Mouse (Mus musculus) embryonic facial prominence, embryonic 14.5 days (tissue): Measurements from ENCODE around the gene Krt19. TPM values are rescaled to one million over a fixed set of nuclear protein-coding genes. Genes with fewer than 3 reads are reported as not detected.

ENCODE experiments used
- ATAC-seq: fragments of 200-750 bp; cut with Nextera tagmentation; 2 replicates; pipeline ENCODE4 v1.8.0; 2017; ENCODE audit warnings: low read depth, moderate number of reproducible peaks, moderate TSS enrichment
- DNase-seq: peaks from one replicate; pipeline ENCODE4 v3.0.0-alpha.2; 2015; ENCODE audit warnings: low spot score
- H3K27ac ChIP-seq: fragments of 300-500 bp; sonication (generic); replicated peaks from 2 replicates; pipeline ENCODE4 v1.5.1; 2014; ENCODE audit warnings: low read depth, mild to moderate bottlenecking, low read length, moderate library complexity
- H3K27me3 ChIP-seq: fragments of 300-500 bp; sonication (generic); replicated peaks from 2 replicates; pipeline ENCODE4 v1.6.1; 2014; ENCODE audit warnings: low read length; ENCODE audit not compliant: control insufficient read depth, insufficient read depth
- H3K36me3 ChIP-seq: fragments of 300-500 bp; sonication (generic); 2 replicates; pipeline ENCODE4 v1.6.1; 2014; ENCODE audit warnings: low read length, mixed read lengths; ENCODE audit not compliant: control insufficient read depth, insufficient read depth
- H3K4me1 ChIP-seq: fragments of 300-500 bp; sonication (generic); 2 replicates; pipeline ENCODE4 v1.6.1; 2014; ENCODE audit warnings: antibody characterized with exemption, low read length; ENCODE audit not compliant: control insufficient read depth, insufficient read depth
- H3K4me2 ChIP-seq: fragments of 300-500 bp; sonication (generic); 2 replicates; pipeline ENCODE4 v1.6.1; 2014; ENCODE audit warnings: low read depth, mild to moderate bottlenecking, low read length, moderate library complexity, mixed read lengths
- H3K4me3 ChIP-seq: fragments of 300-500 bp; sonication (generic); 2 replicates; pipeline ENCODE4 v1.5.1; 2014; ENCODE audit warnings: low read depth, mild to moderate bottlenecking, low read length
- H3K9ac ChIP-seq: fragments of 300-500 bp; sonication (generic); 2 replicates; pipeline ENCODE4 v1.6.1; 2014; ENCODE audit warnings: low read depth, mild to moderate bottlenecking, low read length, moderate library complexity, mixed read lengths
- H3K9me3 ChIP-seq: fragments of 300-500 bp; sonication (generic); 2 replicates; pipeline ENCODE4 v1.6.1; 2016; ENCODE audit warnings: low read length; ENCODE audit not compliant: control insufficient read depth
- WGBS: fragments of 180-500 bp; shearing (Covaris S2); extraction: QIAGEN DNeasy Blood & Tissue Kit; methylation state at CpG from one replicate; pipeline ENCODE4 v1.1.7; 2014; 5-methylcytosine and 5-hydroxymethylcytosine counted together
- polyA plus RNA-seq: library from polyadenylated mRNA; unstranded; fragments of >200 nt; fragmentation: Nextera tagmentation; extraction: Ambion mirVana; gene quantifications from 2 replicates; pipeline ENCODE4 v1.2.1, GENCODE M21; 2014

The Krt19 gene
- polyA plus RNA-seq, 1 experiment from 2014 or later, result 120 TPM

GRCm38 (mm10) chr11:100145858-100146560 lies 2.5 kb downstream of the Krt19 start:
- ATAC-seq (no peak), DNase-seq (peak; percentile 47)
- 3% methylated on average over 11 of the region's 13 CpGs for WGBS
- peak overlapping the region; percentile 17 for H3K9ac ChIP-seq
- H3K9me3 ChIP-seq, result no peaks in the 10 kb centered on the region
- H3K36me3 ChIP-seq, result no peaks in the 10 kb centered on the region
- peak overlapping the region; percentile 52 for H3K4me2 ChIP-seq
- H3K27ac ChIP-seq, result no peak overlapping the region
- H3K4me3 ChIP-seq, result peak overlapping the region; percentile 27
- peaks cover 29% of the 10 kb centered on the region for H3K27me3 ChIP-seq
- 0 out of 2 replicates have a peak, but pooled peaks cover 4% of the 10 kb centered on the region for H3K4me1 ChIP-seq

- H3K36me3 ChIP-seq, result no peaks in the 10 kb centered on the region
- H3K27me3 ChIP-seq, result peaks cover 29% of the 10 kb centered on the region
- H3K9ac ChIP-seq, result peak overlapping the region; percentile 17; the same call in 1 of the 2 replicates
- H3K4me3 ChIP-seq, result peak overlapping the region; percentile 27
- no peaks in the 10 kb centered on the region for H3K9me3 ChIP-seq
- ATAC-seq, result no peak
- H3K4me1 ChIP-seq, result 0 out of 2 replicates have a peak, but pooled peaks cover 4% of the 10 kb centered on the region
- WGBS, result 1% methylated on average over 18 of the region's 20 CpGs
- peak overlapping the region; percentile 52 for H3K4me2 ChIP-seq
- no peak overlapping the region for H3K27ac ChIP-seq
- DNase-seq, result no peak
These were observed 3.4 kb downstream of the Krt19 start for GRCm38 (mm10) chr11:100145104-100145503.

- peaks cover 23% of the 10 kb centered on the region for H3K27me3 ChIP-seq
- no peak overlapping the region for H3K4me2 ChIP-seq
- no peak for ATAC-seq
- DNase-seq, result no peak
- H3K36me3 ChIP-seq, result no peaks in the 10 kb centered on the region
- no peak overlapping the region for H3K27ac ChIP-seq
- H3K4me1 ChIP-seq, result peaks cover 4% of the 10 kb centered on the region; the same call in 1 of the 2 replicates
- H3K9ac ChIP-seq, result no peak overlapping the region
- no peaks in the 10 kb centered on the region for H3K9me3 ChIP-seq
- no peak overlapping the region for H3K4me3 ChIP-seq
- 81% methylated on average over 21 of the region's 21 CpGs for WGBS
These were observed 7.5 kb downstream of the Krt19 start for GRCm38 (mm10) chr11:100140966-100141365.

GRCm38 (mm10) chr11:100139391-100139790 lies 9.1 kb downstream of the Krt19 start:
- H3K4me2 ChIP-seq, result no peak overlapping the region
- no peak for ATAC-seq
- no peaks in the 10 kb centered on the region; the same call in 1 of the 2 replicates for H3K4me1 ChIP-seq
- no peaks in the 10 kb centered on the region for H3K9me3 ChIP-seq
- no peak overlapping the region; the same call in 1 of the 2 replicates for H3K27ac ChIP-seq
- H3K4me3 ChIP-seq, result no peak overlapping the region
- DNase-seq, result no peak
- H3K36me3 ChIP-seq, result no peaks in the 10 kb centered on the region
- H3K9ac ChIP-seq, result no peak overlapping the region
- WGBS, result 64% methylated on average over 2 of the region's 2 CpGs
- H3K27me3 ChIP-seq, result peaks cover 7% of the 10 kb centered on the region; the same call in 1 of the 2 replicates

- H3K9me3 ChIP-seq, result no peaks in the 10 kb centered on the region
- H3K27ac ChIP-seq, result 0 out of 2 replicates have a peak overlapping the region, but pooled peaks have one; percentile 10
- peaks cover 1% of the 10 kb centered on the region; the same call in 1 of the 2 replicates for H3K27me3 ChIP-seq
- no peaks in the 10 kb centered on the region for H3K36me3 ChIP-seq
- H3K4me2 ChIP-seq, result no peak overlapping the region
- DNase-seq, result no peak
- WGBS, result 46% methylated on average over 6 of the region's 7 CpGs
- H3K4me1 ChIP-seq, result no peaks in the 10 kb centered on the region; the same call in 1 of the 2 replicates
- no peak overlapping the region for H3K4me3 ChIP-seq
- H3K9ac ChIP-seq, result no peak overlapping the region
- ATAC-seq, result 0 out of 2 replicates have a peak, but pooled peaks have one; percentile 12
These were observed 9.7 kb downstream of the Krt19 start for GRCm38 (mm10) chr11:100138809-100139208.

GRCm38 (mm10) chr11:100137693-100138092 lies 10.8 kb downstream of the Krt19 start:
- H3K4me2 ChIP-seq, result no peak overlapping the region
- DNase-seq (no peak), ATAC-seq (no peak)
- WGBS, result 45% methylated on average over 5 of the region's 5 CpGs
- no peaks in the 10 kb centered on the region; the same call in 1 of the 2 replicates for H3K4me1 ChIP-seq
- H3K9ac ChIP-seq, result no peak overlapping the region
- H3K27me3 ChIP-seq, result no peaks in the 10 kb centered on the region
- no peaks in the 10 kb centered on the region for H3K36me3 ChIP-seq
- H3K9me3 ChIP-seq, result no peaks in the 10 kb centered on the region
- H3K4me3 ChIP-seq, result no peak overlapping the region
- H3K27ac ChIP-seq, result no peak overlapping the region

GRCm38 (mm10) chr11:100136559-100136958 lies 11.9 kb downstream of the Krt19 start:
- Histone ChIP-seq H3K9ac (no peak overlapping the region), H3K9me3 (no peaks in the 10 kb centered on the region), H3K4me1 (no peaks in the 10 kb centered on the region; the same call in 1 of the 2 replicates), H3K4me2 (no peak overlapping the region), H3K27ac (no peak overlapping the region), H3K27me3 (no peaks in the 10 kb centered on the region), H3K4me3 (no peak overlapping the region), H3K36me3 (no peaks in the 10 kb centered on the region)
- 41% methylated on average over 5 of the region's 5 CpGs for WGBS
- ATAC-seq, result no peak
- peak; percentile 75 for DNase-seq

- H3K36me3 ChIP-seq, result no peaks in the 10 kb centered on the region
- ATAC-seq (no peak), DNase-seq (peak; percentile 33)
- H3K9ac ChIP-seq, result peak within 1 kb of the TSS; percentile 22; the same call in 1 of the 2 replicates
- 56% methylated on average over 7 of the region's 7 CpGs for WGBS
- H3K4me1 ChIP-seq, result no peaks in the 10 kb centered on the region; the same call in 1 of the 2 replicates
- peak within 1 kb of the TSS; percentile 8 for H3K4me2 ChIP-seq
- H3K9me3 ChIP-seq, result no peaks in the 10 kb centered on the region
- H3K27me3 ChIP-seq, result no peaks in the 10 kb centered on the region
- H3K27ac ChIP-seq, result no peak within 1 kb of the TSS
- peak within 1 kb of the TSS; percentile 25 for H3K4me3 ChIP-seq
These were observed 12.7 kb downstream of the Krt19 start, which contains the start of gene Krt15 for GRCm38 (mm10) chr11:100135731-100136130. TSS of gene Krt15 (minus strand) at chr11:100135928.
